Mouse (Mus musculus): ENCODE data around the gene Raly. TPM values are rescaled to one million over a fixed set of nuclear protein-coding genes. Genes with fewer than 3 reads are reported as not detected.
A peak's percentile ranks its signal among the peaks of the same experiment; 100 is the strongest.

The Raly gene
- polyA plus RNA-seq, 1 experiment from 2014 or later: 76.6 TPM

DNA sequence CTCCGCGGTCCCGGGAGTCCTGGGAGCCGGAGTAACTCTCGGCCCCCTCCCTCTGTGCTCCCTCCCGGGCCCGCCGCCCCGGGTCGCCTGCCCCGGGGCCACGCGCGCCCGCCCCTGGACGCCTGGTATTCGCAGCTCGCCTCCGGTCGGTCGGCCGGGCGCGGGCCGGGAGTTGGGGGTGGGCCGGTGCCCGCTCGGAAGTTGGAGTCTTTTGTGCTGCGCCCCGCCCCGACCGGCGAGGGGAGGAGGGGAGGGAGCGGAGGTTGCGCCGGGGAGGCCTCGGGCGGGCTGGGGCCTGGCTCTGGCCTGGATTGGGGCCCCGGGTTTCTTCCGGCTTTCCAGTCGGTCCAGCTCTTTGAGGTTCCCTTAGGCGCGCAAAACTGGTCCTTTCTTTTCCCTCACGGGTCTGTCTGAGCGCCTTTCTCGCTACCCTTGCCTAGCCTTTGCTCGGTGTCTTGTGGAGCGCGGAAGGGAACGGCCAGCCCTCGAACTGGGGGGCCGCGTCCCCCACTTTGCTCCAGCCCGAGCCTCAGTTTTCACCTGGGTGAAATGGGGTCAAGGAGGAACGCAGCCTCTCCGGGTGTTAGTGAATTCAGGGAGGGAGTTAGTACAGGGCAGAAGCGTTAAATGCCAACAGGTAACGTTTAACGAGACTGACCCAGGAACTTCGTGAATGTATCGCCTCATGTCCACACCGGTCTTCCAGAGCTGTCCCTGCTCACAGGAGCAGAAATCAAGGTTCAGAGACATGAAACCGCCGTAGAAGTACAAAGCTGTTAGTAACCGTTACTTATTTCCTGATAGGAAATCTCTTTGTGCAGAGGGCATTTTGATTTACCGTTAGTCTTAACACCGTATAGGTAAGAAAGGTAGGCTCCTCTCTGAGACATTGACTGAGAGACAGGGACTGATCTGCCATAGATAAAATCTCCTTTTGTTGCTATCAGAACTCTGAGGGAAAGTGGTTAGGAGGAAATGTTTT is 1.1 kb downstream of the Raly start:
- under 1% methylated on average over 51 of the region's 67 CpGs for WGBS
- Histone ChIP-seq H3K4me2 (replicated peaks; ENCODE audit: low read depth, low read length) (peak overlapping the region; percentile 74), H3K27me3 (ENCODE audit: control insufficient read depth, insufficient read depth, low read length) (no peaks in the 10 kb centered on the region), H3K9ac (ENCODE audit: low read depth, low read length) (peak overlapping the region; percentile 90), H3K27ac (ENCODE audit: low read depth, low read length) (peak overlapping the region; percentile 91), H3K4me1 (replicated peaks; ENCODE audit: control insufficient read depth, insufficient read depth, low read length) (peaks cover 6% of the 10 kb centered on the region), H3K9me3 (ENCODE audit: control insufficient read depth, low read length) (no peaks in the 10 kb centered on the region), H3K36me3 (ENCODE audit: control insufficient read depth, insufficient read depth, low read length) (no peaks in the 10 kb centered on the region), H3K4me3 (ENCODE audit: low read depth, low read length) (peak overlapping the region; percentile 79)
- DNase-seq (ENCODE audit: low spot score): peak; percentile 78
- ATAC-seq (ENCODE audit: low FRiP score): peak; percentile 32

DNA sequence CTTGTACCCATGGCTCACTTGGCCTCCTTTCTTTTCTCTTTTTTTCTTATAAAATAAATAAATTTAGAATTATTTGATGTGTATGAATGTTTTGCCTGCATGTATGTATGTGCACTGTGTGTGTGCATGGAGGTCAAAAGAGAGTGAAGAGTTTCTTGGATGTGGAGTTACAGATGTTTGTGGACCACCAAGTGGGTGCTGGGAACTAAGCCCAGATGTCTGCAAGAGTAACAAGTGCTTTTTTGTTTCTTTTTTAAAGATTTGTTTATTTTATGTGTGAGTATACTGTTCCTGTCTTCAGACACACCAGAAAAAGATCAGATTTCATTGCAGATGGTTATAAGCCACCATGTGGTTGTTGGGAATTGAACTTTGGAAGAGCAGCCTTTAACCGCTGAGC is 12.5 kb downstream of the Raly start:
- Histone ChIP-seq H3K27ac (ENCODE audit: low read depth, low read length) (no peak overlapping the region), H3K4me2 (replicated peaks; ENCODE audit: low read depth, low read length) (no peak overlapping the region), H3K36me3 (ENCODE audit: control insufficient read depth, insufficient read depth, low read length) (no peaks in the 10 kb centered on the region), H3K9ac (ENCODE audit: low read depth, low read length) (no peak overlapping the region), H3K9me3 (ENCODE audit: control insufficient read depth, low read length) (no peaks in the 10 kb centered on the region), H3K4me1 (replicated peaks; ENCODE audit: control insufficient read depth, insufficient read depth, low read length) (no peaks in the 10 kb centered on the region), H3K27me3 (ENCODE audit: control insufficient read depth, insufficient read depth, low read length) (no peaks in the 10 kb centered on the region), H3K4me3 (ENCODE audit: low read depth, low read length) (no peak overlapping the region)
- 92% methylated on average over 1 of the region's 1 CpGs for WGBS
- DNase-seq (ENCODE audit: low spot score) (no peak), ATAC-seq (ENCODE audit: low FRiP score) (no peak)

DNA sequence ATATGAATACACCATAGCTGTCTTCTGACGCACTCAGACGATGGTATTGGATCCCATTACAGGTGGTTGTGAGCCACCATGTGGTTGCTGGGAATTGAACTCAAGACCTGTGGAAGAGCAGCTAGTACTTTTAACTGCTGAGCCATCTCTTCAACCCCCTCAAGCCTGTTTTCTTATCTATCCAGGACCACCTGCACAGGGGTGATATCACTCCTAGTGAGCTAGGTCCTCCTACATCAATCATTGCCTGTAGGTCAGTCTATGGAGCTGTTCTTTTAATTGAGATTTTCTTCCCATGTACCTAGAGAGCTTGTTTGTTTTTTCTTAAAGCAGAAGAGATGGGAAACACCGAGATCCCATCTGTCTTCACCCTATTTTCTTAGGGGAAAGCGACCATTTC is 12.9 kb downstream of the Raly start:
- no peaks in the 10 kb centered on the region for H3K36me3 ChIP-seq (ENCODE audit: control insufficient read depth, insufficient read depth, low read length)
- ATAC-seq (ENCODE audit: low FRiP score) (no peak), DNase-seq (ENCODE audit: low spot score) (no peak)
- 67% methylated on average over 4 of the region's 4 CpGs for WGBS
- H3K4me3 ChIP-seq (ENCODE audit: low read depth, low read length): no peak overlapping the region
- H3K27ac ChIP-seq (ENCODE audit: low read depth, low read length): no peak overlapping the region
- no peaks in the 10 kb centered on the region for H3K9me3 ChIP-seq (ENCODE audit: control insufficient read depth, low read length)
- no peak overlapping the region for H3K4me2 ChIP-seq (replicated peaks; ENCODE audit: low read depth, low read length)
- H3K9ac ChIP-seq (ENCODE audit: low read depth, low read length): no peak overlapping the region
- H3K27me3 ChIP-seq (ENCODE audit: control insufficient read depth, insufficient read depth, low read length): no peaks in the 10 kb centered on the region
- H3K4me1 ChIP-seq (replicated peaks; ENCODE audit: control insufficient read depth, insufficient read depth, low read length): no peaks in the 10 kb centered on the region

DNA sequence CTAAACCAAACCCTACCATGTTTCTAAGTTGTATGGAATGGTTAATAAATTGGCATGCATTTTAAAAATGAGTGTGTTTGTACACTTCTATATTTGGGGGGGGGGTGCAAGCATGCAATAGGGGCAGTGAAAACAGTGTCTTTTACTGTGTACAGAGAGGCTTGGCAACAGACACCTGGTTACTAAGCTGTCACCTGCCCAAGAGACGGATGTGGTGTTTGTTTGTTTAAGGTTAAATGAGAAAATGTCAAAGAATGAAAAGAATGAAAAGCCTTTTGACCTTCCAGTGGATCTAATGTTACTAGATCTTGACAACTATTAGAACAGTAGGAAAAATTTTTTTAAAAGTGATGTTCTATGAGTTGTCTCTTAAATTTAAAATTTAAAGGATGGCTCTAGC is 16.8 kb downstream of the Raly start:
- DNase-seq (ENCODE audit: low spot score): no peak
- WGBS: 74% methylated on average over 1 of the region's 1 CpGs

DNA sequence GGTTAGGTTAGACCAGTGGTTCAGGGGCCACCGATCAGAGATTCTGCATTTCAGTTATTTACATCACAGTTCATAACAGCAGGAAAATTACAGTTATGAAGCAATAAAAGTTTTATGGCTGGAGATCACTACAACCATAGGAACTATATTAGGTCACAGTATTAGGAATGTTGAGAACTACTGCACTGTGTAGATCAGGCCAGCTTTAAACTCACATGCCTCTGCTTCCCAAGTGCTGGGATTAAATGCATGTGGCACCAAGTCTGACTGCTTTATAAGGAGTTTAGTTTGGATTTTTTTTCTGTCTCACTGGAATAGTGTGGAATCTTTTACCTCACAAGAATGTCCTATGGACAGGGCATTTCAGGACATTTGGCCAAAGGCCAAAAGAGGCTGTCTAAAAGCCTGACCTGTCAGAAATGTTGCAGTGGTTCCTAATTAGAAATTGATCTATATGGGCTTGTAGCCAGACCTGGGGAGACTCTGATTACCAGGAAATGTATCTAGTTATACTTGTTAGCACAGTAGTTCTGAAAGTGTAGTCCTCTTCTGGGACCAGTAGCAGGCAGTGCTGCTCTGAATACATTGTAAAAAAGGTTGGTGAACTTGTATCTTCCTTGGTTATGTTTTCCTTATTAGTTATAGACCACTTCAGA is 18.3 kb downstream of the Raly start:
- Histone ChIP-seq H3K9me3 (ENCODE audit: control insufficient read depth, low read length) (no peaks in the 10 kb centered on the region), H3K4me3 (ENCODE audit: low read depth, low read length) (no peak overlapping the region), H3K27ac (ENCODE audit: low read depth, low read length) (no peak overlapping the region), H3K9ac (ENCODE audit: low read depth, low read length) (no peak overlapping the region), H3K27me3 (ENCODE audit: control insufficient read depth, insufficient read depth, low read length) (no peaks in the 10 kb centered on the region), H3K4me2 (replicated peaks; ENCODE audit: low read depth, low read length) (no peak overlapping the region), H3K4me1 (replicated peaks; ENCODE audit: control insufficient read depth, insufficient read depth, low read length) (no peaks in the 10 kb centered on the region), H3K36me3 (ENCODE audit: control insufficient read depth, insufficient read depth, low read length) (no peaks in the 10 kb centered on the region)
- DNase-seq (ENCODE audit: low spot score): no peak
- 93% methylated on average over 1 of the region's 1 CpGs for WGBS
- ATAC-seq (ENCODE audit: low FRiP score): no peak

More for the DNA sequence above, 16.8 kb downstream of the Raly start:
- Histone ChIP-seq H3K36me3 (ENCODE audit: control insufficient read depth, insufficient read depth, low read length) (no peaks in the 10 kb centered on the region), H3K4me3 (ENCODE audit: low read depth, low read length) (no peak overlapping the region), H3K9me3 (ENCODE audit: control insufficient read depth, low read length) (no peaks in the 10 kb centered on the region), H3K27ac (ENCODE audit: low read depth, low read length) (no peak overlapping the region), H3K9ac (ENCODE audit: low read depth, low read length) (no peak overlapping the region), H3K4me1 (replicated peaks; ENCODE audit: control insufficient read depth, insufficient read depth, low read length) (no peaks in the 10 kb centered on the region), H3K27me3 (ENCODE audit: control insufficient read depth, insufficient read depth, low read length) (no peaks in the 10 kb centered on the region), H3K4me2 (replicated peaks; ENCODE audit: low read depth, low read length) (no peak overlapping the region)
- no peak for ATAC-seq (ENCODE audit: low FRiP score)

DNA sequence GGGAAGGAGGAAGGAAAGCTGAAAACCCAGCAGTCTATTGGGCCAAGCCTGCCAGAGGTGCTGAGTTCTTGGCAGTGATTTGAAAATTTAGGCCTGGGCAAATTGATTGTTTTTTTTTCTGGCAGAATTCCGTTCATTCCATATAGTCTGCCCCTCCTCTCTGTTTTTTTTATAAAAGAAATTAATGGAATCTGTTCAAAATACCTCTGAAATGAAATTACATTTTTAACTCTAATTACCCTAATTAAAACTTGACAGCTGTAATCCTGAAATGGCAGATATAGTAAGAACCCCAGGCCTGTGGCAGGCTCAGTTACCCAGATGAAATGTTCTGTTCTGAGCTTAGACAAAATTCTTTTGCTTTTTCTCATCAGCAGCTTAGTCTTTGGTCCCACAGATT is 19.9 kb downstream of the Raly start:
- no peaks in the 10 kb centered on the region for H3K4me1 ChIP-seq (replicated peaks; ENCODE audit: control insufficient read depth, insufficient read depth, low read length)
- WGBS: 79% methylated on average over 1 of the region's 1 CpGs
- H3K4me3 ChIP-seq (ENCODE audit: low read depth, low read length): no peak overlapping the region
- ATAC-seq (ENCODE audit: low FRiP score): no peak
- H3K4me2 ChIP-seq (replicated peaks; ENCODE audit: low read depth, low read length): no peak overlapping the region
- H3K36me3 ChIP-seq (ENCODE audit: control insufficient read depth, insufficient read depth, low read length): no peaks in the 10 kb centered on the region
- no peak overlapping the region for H3K9ac ChIP-seq (ENCODE audit: low read depth, low read length)
- no peak for DNase-seq (ENCODE audit: low spot score)
- H3K27ac ChIP-seq (ENCODE audit: low read depth, low read length): no peak overlapping the region
- H3K27me3 ChIP-seq (ENCODE audit: control insufficient read depth, insufficient read depth, low read length): no peaks in the 10 kb centered on the region
- no peaks in the 10 kb centered on the region for H3K9me3 ChIP-seq (ENCODE audit: control insufficient read depth, low read length)

DNA sequence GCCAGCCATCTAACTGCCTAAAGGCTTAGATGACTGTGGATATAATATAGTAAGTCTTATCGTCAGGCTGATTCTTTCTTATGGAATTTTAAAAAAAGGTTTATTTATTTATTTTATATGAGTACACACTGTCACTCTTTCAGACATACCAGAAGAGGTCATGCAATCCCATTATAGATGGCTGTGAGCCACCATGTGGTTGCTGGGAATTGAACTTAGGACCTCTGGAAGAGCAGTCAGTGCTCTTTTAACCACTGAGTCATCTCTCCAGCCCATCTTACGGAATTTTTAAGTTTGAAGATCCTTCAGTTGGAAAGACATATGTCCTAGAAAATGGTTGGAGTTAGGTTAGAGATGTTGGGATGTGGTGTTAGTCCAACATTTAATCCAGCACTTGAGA is 22.5 kb downstream of the Raly start:
- 90% methylated on average over 2 of the region's 2 CpGs for WGBS
- H3K4me2 ChIP-seq (replicated peaks; ENCODE audit: low read depth, low read length): no peak overlapping the region
- H3K27ac ChIP-seq (ENCODE audit: low read depth, low read length): no peak overlapping the region
- H3K27me3 ChIP-seq (ENCODE audit: control insufficient read depth, insufficient read depth, low read length): no peaks in the 10 kb centered on the region
- H3K36me3 ChIP-seq (ENCODE audit: control insufficient read depth, insufficient read depth, low read length): no peaks in the 10 kb centered on the region
- H3K9ac ChIP-seq (ENCODE audit: low read depth, low read length): no peak overlapping the region
- DNase-seq (ENCODE audit: low spot score) (no peak), ATAC-seq (ENCODE audit: low FRiP score) (no peak)
- H3K9me3 ChIP-seq (ENCODE audit: control insufficient read depth, low read length): no peaks in the 10 kb centered on the region
- H3K4me1 ChIP-seq (replicated peaks; ENCODE audit: control insufficient read depth, insufficient read depth, low read length): no peaks in the 10 kb centered on the region
- H3K4me3 ChIP-seq (ENCODE audit: low read depth, low read length): no peak overlapping the region

DNA sequence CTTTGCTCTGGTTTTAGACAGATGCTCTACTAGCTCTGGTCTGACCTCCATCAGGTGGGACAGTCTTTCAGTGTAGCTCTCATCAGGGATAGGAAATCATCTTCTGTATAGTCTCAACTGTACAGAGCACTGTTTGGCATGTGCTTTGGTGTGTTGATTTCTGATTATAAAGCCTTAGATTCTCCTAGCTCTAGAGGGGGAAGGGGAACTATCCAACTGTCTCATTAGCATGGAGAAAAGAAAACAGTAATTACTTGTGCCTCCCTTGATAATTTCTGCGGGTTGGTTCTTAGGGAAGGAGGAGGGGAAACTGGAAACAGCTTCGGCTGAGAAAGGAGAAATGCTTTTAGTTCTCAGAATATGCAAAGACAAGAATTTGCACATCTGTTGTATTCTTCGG is 26.2 kb downstream of the Raly start:
- H3K27ac ChIP-seq (ENCODE audit: low read depth, low read length): no peak overlapping the region
- H3K27me3 ChIP-seq (ENCODE audit: control insufficient read depth, insufficient read depth, low read length): no peaks in the 10 kb centered on the region
- no peaks in the 10 kb centered on the region for H3K4me1 ChIP-seq (replicated peaks; ENCODE audit: control insufficient read depth, insufficient read depth, low read length)
- H3K9me3 ChIP-seq (ENCODE audit: control insufficient read depth, low read length): no peaks in the 10 kb centered on the region
- H3K36me3 ChIP-seq (ENCODE audit: control insufficient read depth, insufficient read depth, low read length): no peaks in the 10 kb centered on the region
- DNase-seq (ENCODE audit: low spot score) (no peak), ATAC-seq (ENCODE audit: low FRiP score) (no peak)
- no peak overlapping the region for H3K4me3 ChIP-seq (ENCODE audit: low read depth, low read length)
- no peak overlapping the region for H3K4me2 ChIP-seq (replicated peaks; ENCODE audit: low read depth, low read length)
- 61% methylated on average over 3 of the region's 3 CpGs for WGBS
- H3K9ac ChIP-seq (ENCODE audit: low read depth, low read length): no peak overlapping the region

DNA sequence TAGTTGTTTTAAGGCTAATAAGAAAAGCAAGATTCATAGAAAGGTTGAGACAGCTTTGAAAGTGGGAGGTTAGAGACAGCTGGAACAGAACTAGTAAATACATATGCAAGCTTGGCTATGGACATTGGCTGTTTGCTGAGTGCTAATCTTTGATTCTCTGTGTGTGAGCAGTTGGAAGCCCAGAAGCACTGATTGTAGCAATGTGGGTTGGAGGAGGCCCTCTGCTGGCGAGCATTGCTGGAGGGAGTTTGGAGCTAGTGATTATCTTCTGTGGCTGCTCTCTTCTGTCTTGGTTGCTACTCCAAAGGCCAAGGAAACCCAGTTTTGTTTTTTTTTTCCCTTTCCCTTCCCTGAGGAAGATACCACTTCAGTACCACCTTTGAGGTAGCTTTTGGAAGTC is 26.9 kb downstream of the Raly start:
- no peak overlapping the region for H3K27ac ChIP-seq (ENCODE audit: low read depth, low read length)
- no peaks in the 10 kb centered on the region for H3K4me1 ChIP-seq (replicated peaks; ENCODE audit: control insufficient read depth, insufficient read depth, low read length)
- H3K36me3 ChIP-seq (ENCODE audit: control insufficient read depth, insufficient read depth, low read length): no peaks in the 10 kb centered on the region
- no peak overlapping the region for H3K9ac ChIP-seq (ENCODE audit: low read depth, low read length)
- H3K9me3 ChIP-seq (ENCODE audit: control insufficient read depth, low read length): no peaks in the 10 kb centered on the region
- H3K4me3 ChIP-seq (ENCODE audit: low read depth, low read length): no peak overlapping the region
- DNase-seq (ENCODE audit: low spot score) (peak; percentile 12), ATAC-seq (ENCODE audit: low FRiP score) (no peak)
- no peak overlapping the region for H3K4me2 ChIP-seq (replicated peaks; ENCODE audit: low read depth, low read length)
- 43% methylated on average over 1 of the region's 1 CpGs for WGBS
- no peaks in the 10 kb centered on the region for H3K27me3 ChIP-seq (ENCODE audit: control insufficient read depth, insufficient read depth, low read length)
